Mouse (Mus musculus): ENCODE data around the gene Lman1l. TPM values are rescaled to one million over a fixed set of nuclear protein-coding genes. Genes with fewer than 3 reads are reported as not detected.

Lman1l gene
- total RNA-seq, 2 experiments from 2014 or later = not detected

- DNase-seq (ENCODE audit: low spot score) = no peak
These were observed 1.7 kb downstream of the Lman1l start for GRCm38 (mm10) chr9:57618854-57619253.

DNA sequence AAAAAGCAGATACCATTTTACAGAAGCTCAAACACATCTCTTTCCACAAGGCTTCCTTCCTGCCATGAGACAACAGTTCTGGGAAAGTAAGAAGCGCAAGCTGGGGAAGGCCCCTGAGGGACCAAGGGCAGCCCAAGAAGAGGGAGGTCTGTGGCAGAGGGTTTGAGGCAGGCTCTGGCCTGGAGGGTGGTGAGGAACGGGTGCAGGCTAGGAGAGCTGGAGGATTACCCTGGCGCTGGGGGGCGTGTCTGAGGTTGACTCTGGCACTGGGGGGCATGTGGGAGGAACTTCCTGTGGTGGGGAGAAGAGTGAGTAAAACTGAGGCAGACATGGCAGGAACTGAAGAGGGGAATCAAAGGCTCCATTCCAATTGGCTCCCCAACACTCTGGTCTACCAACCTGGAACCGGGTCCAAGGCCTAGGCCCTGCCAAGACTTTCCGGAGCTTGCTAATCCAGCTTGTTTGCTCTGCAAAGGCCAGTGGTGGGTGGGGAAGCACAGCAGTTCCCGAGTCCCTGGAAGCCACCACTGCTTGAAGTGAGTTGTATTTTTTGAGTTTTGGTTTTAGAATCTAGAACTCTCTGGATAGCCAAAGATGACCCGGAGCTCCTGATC lies 2.9 kb downstream of the Lman1l start:
- no peak for DNase-seq (ENCODE audit: low spot score)

GRCm38 (mm10) chr9:57614786-57615185 lies 5.8 kb downstream of the Lman1l start:
- no peak for DNase-seq (ENCODE audit: low spot score)

DNA sequence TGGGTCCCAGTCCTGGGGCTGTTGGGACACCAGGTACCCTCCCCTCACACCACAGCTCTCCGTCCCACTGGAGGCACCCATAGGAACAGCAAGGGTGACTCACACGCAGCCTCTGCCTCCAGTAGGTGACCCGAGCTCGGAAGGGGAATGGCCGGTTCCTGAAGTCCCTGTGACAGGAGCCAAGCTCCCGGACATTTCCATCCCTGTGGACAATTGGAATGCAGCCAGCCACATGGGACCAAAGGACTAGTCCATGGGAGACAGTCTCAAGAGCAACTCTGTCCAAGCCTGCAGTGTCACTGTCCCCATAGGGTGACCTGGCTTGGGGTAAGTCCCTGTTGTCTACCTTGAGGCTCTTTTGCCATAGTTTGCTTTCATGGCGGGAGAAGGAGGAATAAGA lies 6.6 kb downstream of the Lman1l start:
- no peak for DNase-seq (ENCODE audit: low spot score)

DNA sequence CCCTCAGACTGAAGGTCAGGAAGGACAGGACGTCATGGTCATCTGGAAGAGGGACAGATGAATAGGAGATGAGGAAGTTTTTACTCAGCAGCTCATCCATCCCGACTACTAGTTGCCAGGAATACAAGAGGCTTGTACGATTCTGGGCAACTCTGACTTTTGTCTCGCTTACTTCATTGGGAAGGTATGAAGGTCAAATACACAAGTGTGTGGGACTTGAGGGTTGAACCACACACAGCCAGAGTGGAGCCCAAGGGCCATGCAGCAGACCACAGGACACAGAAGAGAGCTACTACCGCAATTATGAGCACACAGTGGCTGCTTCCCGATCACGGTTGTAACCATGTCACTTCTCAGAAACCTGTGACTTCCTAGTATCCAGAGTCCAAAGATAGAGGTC lies 8.0 kb downstream of the Lman1l start:
- no peak for DNase-seq (ENCODE audit: low spot score)

GRCm38 (mm10) chr9:57610359-57610826 lies 10.2 kb downstream of the Lman1l start:
- no peak for DNase-seq (ENCODE audit: low spot score)

DNA sequence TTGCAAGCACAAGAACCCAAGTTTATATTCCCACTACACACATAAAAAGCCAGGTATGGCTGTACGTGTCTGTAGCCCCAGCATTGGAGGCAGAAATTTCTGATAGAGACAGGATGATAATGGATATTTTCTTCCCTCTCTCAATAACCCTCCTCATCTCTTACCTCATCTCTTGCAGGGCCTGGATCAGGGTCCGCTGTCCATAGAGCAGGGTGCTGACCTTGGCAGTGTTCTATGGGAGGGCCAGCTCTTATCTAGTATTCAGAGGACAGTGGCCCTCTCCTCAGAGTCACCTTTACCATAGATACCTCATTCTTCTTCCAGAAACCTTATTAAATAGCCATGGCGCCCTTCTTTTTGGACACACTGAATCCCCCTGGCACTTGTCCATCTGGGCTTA lies 10.8 kb downstream of the Lman1l start:
- no peak for DNase-seq (ENCODE audit: low spot score)

DNA sequence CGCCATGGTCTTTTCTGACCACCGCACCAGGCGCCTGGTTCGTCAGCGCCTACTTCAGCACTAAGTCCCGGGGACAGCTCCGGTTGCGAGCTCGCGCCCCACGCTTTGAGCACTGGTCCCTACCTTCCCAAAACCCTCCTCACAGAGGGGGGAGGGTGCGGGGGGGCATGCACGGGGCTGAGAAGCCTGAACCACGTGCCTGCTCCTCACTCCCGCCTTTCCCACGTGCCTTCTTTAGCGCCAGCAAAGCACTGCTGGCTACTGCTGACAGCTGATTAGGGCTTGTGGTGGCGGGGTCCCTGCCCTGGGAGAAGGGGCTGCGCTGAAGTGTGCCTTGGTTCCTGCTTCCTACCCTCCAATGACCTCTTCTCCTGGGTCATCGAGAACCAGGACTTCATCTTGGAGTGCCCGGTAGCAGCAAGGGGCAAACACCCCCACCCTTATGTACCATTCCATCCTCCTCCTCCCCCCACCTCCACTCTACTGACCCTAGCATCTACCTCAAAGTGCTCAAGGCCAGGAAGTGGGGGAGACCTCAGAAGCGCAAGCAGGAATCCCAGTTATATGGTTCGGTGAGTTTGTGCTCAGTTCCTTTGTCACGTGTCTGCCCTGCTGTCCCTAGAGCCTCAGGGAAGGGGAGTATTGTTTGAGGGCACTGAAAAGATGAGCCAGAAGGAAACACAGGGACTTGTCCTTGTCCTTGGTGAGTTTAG lies 14.3 kb downstream of the Lman1l start, which contains the start of gene Cplx3:
Cplx3 (minus strand) TSS at position 143 of the 713 bp plus-strand sequence.
- no peak for DNase-seq (ENCODE audit: low spot score)

DNA sequence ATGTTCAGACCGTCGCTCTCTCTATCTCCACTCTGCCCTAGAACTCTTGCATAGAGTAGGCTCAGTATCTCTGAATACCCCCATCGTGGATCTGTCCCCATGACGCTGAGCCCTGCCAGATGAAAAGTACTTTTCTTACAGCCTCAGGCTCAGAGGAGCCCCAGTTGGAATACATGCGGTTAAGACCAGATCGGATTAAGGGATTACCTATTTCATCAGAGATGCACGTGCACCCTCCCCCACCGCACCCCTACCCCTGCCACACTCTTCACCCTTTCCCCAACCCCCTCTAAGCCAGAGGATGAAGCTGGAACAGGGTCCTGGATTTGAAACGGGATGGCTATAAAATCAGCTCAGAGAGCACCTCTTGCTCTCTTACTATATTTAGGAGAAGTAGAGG lies 15.1 kb downstream of the Lman1l start:
- no peak for DNase-seq (ENCODE audit: low spot score)

GRCm38 (mm10) chr9:57604875-57605274 lies 15.7 kb downstream of the Lman1l start:
- DNase-seq (ENCODE audit: low spot score) = no peak

GRCm38 (mm10) chr9:57602098-57602497 lies 18.5 kb downstream of the Lman1l start:
- no peak for DNase-seq (ENCODE audit: low spot score)

DNA sequence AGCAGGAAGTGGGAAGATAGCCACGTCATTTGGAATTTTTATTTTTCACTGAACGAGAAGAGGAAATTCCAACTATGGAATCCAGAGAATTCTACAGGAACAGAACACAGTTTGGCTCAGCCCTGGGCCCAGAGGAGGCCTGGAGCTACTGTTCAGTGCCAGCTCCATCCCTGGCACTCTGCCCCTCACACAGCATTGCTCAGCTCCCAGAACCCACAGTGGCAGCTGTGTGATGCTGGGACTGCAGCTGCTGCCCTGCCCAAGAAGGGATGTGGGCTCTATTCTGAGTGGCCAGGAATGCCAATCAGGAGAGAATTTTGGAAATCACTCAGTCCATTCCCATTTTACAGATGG lies 19.2 kb downstream of the Lman1l start:
- DNase-seq (ENCODE audit: low spot score) = no peak

DNA sequence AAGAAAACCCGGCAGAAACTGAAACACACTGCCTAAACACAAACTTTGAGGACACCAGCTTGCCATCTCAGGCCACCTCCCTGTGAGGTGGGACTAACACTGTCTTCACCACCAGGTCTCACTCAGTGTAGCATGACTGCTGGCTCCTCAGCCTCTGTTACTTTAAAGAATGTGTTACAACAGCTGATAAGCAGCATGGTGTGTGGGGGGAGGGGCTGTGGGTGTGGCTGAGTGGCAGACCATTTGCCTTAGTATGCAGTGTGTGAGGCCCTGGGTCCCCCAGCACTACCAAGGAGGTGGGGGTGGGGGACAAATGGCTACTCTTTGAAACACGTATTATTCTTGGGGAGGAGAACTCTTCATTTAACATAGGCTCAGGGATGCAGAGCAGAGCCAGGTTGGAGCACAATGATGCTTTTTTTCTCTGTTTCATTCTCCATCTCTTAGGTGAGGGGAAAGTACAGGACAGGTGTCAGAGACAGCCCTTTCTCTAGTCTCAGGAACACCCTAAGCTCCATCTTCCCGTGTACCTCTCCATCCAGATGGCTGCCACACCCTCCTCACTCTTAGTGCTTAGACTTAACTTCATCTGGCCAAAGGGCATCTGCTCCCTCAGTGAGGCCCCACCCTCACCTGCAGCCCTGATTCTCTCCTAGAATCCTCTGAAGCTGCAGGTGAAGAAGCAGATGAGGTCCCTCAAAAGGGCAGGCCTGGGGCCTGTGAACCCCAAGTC lies 19.8 kb downstream of the Lman1l start:
- no peak for DNase-seq (ENCODE audit: low spot score)

DNA sequence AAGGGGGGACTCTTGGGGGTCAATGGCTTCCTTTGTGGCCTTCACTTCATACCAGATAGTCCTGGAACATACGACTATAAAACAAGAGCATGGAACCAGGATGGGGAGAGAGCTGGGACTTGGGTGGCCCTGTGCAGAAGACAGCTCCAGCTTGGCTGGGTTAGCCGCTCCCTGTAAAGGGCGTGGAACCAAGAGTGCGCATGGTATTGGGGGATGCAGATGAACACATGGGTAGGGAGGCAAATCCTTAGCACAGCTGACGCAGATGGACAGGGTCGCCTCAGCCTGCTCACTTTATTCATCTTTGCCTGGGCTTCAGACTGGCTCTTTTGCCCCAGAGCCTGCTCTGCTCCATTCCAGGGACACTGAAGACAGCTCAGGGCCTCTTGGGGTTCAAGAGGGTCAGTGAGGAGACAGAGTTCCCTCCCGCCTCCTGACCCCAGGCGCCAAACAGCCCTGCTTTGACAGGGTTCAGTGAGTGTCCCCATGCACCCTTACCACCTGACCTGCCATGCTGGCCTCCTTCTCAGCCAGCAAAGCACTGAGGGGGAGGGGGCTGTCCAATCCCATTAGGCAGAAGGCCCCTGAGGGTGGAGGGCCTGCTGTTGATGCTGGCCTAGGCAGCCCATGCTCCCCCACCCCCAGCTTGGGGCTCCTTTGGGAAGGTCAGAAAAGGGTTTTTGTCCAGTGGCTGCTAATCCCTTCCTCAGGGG lies 21.6 kb downstream of the Lman1l start:
- DNase-seq (ENCODE audit: low spot score) = no peak

DNA sequence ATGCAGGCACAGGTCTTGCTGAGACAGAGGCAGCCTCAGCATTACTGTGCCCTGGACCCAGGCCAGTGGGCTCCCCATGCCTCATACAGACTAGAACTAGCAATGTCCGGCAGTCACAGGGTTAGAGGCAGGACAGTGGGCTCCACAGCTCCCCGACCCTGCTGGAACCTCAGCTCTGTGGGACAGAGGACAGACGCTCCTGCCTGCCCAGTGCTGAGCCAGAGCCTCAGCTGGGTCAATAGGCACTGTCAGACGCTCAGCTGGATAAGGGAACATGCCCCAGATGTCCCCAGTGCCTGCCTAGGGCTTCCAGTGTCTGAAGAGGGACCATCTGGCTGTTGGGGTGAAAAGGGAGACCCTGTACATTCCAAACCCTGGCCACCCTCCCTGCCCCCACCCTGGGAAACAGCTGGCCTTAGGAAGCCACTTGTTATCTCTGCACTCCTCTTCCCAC lies 22.6 kb downstream of the Lman1l start:
- no peak for DNase-seq (ENCODE audit: low spot score)

DNA sequence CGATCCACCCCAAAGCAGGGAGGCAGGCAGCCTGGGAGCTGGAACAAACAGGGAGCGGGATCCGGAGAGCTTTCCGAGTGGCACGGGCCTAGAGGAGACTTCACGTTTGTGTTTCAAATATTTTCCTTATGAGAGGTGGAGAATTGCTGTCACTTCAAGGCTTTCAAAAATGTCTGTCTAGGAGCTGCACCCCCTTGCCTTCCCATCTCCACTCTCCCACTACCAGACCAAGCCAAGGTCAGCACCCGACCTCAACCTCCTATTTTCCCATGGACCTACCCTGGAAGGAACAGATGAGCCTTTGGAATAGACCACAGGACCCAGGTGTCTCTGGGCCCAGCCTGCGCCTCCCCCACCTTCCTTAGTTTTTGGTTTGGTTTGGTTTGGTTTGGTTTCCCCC lies 23.3 kb downstream of the Lman1l start:
- no peak for DNase-seq (ENCODE audit: low spot score)

DNA sequence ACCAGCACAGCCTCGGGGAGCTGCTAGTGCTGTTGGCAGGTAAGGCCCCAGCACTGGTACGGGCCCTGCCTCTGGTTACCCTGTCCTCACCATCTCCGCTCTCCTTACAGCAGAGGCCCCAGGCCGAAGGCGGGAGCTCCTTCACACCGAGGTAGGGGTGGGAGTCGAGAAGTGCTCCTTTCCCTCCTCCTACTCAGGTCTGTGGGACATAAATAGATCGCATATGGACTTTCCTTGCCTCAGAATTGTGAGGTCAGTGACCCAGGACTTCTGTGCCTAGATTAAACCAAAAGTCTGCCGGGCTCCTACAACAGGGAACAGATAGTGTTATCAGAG lies 26.4 kb downstream of the Lman1l start:
- no peak for DNase-seq (ENCODE audit: low spot score)

DNA sequence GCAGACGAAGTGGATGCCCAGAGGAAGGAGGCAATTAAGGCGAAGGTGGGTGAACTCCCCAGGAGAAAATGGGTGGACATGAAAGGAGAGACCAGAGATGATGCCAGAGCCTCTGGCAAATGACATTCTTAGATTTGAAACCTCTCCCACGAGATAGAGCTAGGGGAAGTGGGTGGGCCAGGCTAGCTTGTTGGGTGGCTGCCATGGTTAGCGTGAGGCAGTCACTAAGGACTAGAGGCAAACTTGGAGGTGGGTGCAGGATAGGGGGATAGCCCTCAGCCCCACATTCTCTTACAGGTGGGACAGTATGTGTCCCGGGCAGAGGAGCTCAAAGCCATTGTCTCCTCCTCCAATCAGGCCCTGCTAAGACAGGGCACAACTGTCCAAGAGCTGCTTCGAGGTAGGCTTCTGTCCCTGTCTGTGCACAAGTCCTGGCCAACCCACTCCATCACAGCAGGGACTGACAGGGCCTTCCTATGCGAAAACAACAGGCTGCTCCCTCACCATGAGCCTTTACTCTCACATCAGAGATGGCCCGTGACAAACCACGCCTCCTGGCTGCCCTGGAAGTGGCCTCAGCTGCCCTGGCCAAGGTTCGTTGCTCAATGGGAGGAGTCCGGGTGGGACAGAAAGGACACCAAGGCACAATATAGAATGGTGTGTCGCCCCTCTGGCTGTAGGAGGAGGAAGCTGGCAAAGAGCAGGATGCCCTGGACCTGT lies 27.0 kb downstream of the Lman1l start:
- no peak for DNase-seq (ENCODE audit: low spot score)

DNA sequence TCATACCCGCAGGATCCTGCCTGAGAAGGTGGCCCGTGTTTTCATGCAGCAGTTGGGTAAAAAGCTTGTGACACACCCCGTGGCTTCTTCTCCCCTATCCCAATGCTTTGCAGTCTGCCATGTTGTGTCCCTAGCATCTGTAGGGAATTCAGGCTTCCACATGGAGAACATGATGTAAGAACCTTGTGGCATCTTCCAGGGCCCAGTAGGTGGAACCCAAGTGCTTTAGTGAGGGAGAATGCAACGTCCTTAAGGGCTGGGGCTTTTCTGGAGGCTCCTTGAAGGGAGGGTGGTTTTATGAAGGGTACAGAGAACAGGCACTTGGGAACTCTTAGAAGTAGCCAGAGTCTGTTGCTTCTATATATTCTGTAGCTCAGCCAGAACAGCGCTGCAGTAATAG lies 29.8 kb downstream of the Lman1l start:
- DNase-seq (ENCODE audit: low spot score) = no peak

- peak; percentile 76 for DNase-seq (ENCODE audit: low spot score)
These were observed 31.1 kb downstream of the Lman1l start, which contains the start of gene Ulk3 for GRCm38 (mm10) chr9:57589224-57590126. Gene Ulk3 (plus strand): TSS chr9:57589452.

Data from gastrocnemius, adult 18-20 months (tissue).